Mouse (Mus musculus) embryo, embryonic 11 days (tissue): Measurements from ENCODE around the gene Zfp658.

Source experiments
- DNase-seq: peaks from one replicate; pipeline ENCODE4 v3.0.0-alpha.2; 2015

Gene Zfp658

DNA sequence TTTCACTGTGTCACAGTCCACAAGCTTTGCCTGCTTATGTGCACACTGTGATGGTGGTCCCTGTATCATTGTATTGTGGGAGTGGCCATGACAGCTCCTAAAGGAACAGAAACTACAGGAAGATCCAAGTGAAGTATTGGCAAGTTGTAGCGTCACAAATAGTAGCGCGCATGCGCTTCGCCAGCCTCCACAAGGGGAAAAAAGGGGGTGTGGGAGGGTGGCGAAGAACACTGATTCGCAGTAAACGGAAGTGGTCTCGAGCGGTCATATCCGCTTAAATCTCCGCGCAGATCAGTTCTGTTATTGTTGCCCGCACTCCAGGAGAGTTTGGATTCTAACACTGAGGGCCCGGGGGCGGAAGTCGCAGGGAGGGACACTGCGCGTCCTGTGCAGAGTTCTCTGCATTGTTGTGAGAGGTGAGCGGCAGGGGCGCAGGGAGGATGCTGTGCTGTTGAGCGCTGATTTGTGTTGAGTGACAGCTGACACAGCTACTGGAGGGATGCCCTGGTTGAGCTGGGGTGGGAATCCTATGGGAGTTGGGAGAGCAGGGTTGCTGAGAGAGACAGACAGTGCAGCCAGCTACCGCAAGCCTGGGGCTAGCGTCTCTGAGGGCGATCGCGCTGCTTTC, at the start of gene Zfp658:
TSS of gene Zfp658 (plus strand) at position 251 of the 628 bp plus-strand sequence.
- DNase-seq: peak; percentile 94

- no peak for DNase-seq
Observed at GRCm38 (mm10) chr7:43512519-43512918, 49.5 kb upstream of the Zfp658 start.

GRCm38 (mm10) chr7:43515076-43515475, 47.0 kb upstream of the Zfp658 start:
- no peak for DNase-seq

DNA sequence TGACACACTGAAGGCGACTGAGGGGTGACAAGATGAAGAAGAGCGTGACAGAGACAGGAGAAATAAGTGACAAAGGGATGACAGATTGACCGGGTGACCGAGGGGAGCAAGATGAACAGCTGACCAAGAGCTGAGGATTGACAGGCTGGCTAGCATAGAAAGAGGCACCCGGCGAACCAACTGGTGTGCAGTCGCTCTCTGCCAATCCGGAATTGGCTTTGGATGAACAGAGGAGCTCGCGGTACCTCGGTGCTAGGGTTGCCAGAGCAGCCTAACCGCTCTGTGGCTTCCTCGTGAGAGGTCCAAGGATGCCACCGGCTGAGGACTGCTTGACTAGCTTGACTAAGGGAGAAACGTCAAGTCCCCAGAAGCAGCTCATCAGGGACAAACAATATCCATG, 43.7 kb upstream of the Zfp658 start:
- no peak for DNase-seq

DNA sequence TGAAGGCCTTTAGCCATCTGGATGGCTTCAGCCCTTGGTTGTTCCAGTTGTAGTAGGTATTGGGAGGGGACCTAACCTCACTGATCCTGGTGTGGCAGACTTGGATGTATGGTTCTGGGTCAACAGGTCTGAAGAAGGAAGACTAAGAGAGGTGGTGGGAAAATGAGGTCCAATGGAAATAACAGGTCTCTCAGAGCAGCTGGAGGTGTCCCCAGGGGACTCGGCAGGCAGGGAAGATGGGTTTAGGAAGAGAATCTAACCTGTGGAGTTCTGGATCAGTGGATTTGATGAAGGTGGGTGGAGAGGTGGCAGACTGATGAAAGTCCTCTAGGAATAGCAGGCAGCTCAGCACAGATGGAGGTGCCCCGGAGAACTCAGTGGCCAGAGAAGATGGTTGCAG, 39.3 kb upstream of the Zfp658 start:
- DNase-seq: no peak

DNA sequence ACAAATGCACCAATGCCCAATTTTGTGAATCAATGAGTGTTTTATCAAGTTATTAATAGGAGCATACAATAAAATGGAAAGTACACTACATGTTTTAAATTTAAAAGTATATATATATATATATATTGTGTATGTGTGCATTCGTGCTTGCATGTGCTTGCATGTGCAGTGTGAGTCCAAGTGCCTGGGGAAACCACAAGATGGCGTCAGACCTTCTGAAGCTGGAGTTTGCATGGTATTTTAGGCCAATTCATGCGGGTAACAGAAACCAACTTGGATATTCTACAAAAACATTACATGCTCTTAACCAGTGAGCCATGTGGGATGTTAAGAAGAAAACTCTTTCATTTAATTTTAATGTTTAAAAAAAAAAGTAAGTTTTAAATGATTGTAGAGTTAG, 36.7 kb upstream of the Zfp658 start:
- no peak for DNase-seq

GRCm38 (mm10) chr7:43530216-43530785, 31.8 kb upstream of the Zfp658 start:
- no peak for DNase-seq

GRCm38 (mm10) chr7:43532936-43533505, 29.0 kb upstream of the Zfp658 start:
- no peak for DNase-seq

DNA sequence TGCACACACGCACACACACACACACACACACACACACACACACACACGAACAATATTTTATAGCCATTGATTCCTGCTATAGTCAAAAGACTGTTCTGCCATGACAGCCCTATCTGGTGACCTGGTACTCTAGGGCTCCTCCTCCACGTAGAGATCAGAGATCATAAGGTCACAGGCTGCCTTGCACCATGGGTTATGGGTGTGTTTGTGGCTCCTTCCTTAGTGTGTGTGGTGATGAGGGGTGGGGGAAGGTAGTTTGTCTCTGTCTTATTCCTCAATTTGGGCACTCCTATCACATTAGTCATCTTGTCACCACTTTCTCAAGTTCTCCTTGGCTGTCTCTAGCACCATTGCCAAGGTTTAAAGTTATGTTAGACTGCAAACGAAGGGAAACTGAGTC, 23.5 kb upstream of the Zfp658 start:
- DNase-seq: no peak

- DNase-seq: no peak
Observed at GRCm38 (mm10) chr7:43544225-43544977, 17.7 kb upstream of the Zfp658 start, which contains the start of gene Cd33. Gene Cd33, minus strand, starts transcription at chr7:43544428.

DNA sequence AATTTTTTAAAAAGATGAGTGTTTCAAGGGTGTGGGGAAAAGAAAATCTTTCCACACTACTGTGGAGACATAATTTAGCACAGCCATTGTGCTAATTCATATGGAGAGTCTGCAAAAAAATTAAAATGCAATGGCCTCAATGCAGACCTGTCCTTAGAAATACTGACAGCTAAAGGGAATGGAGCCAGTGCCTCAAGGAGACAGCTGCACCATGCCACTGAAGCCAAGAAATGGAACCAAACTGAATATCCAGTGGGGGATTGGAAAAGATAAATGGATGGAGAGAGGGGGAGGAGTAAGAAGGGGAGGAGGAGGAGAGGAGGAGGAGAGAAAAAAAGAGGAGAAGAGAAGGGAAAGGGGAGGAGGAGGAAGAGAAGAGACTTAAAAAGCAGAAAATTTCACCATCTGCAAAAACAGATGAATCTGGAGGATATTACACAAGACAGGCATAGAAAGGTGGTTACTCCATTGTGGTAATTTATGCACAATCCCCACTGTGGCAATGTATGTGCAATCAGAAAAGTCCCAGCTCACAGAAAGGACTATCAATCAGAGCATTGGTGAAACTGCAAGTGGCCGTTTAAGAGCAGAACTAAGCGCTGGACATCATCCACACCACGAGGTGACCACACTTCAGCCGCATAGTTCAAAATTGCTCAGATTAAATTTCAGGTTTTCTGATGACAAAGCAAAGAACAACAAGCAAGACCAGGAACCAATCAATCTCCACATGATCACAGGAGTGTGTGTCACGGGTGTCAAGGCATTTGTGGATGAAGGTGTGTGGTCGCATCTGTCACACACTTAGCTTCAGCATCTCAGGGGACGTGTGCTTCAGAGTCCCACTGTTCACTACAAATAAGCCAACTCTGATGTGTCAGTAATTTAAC, 16.2 kb upstream of the Zfp658 start:
- DNase-seq: no peak

DNA sequence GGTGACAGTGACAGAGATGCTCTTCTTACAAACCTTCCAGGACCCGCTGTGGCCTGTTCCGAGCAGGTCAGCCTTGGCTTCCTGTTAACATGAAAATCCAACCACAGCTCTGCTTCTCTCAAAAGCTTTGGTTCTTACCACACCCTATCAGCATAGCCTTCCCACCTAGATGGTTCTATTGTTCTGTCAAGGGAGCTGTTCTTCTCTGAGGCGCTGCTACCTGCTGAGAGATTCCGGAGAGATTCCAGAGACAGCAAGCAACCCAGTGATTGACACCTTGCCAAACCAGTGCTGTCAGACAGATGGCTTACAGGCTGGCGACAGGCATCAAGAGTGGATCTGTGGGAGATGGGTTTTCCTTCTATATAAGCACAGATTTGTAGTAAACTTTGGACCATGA, 14.4 kb upstream of the Zfp658 start:
- no peak for DNase-seq

DNA sequence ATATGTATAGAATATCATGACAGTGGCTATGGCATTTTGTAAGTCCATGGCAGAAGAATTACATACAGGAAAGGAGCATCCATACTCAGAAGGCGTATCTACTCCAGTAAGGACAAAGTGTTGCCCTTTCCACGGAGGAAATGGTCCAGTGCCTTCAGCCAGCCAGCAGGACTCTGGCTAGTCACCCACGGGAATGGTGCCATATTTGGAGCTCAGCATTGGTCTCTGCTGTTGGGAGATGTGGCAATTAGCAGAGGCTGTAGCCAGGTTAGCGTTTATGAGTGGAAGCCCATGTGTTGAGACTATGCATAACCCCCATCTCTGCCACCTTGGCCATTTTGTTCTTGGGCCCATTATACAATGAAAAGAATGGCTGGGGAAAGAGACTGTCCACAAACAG, 13.8 kb upstream of the Zfp658 start:
- DNase-seq: no peak

DNA sequence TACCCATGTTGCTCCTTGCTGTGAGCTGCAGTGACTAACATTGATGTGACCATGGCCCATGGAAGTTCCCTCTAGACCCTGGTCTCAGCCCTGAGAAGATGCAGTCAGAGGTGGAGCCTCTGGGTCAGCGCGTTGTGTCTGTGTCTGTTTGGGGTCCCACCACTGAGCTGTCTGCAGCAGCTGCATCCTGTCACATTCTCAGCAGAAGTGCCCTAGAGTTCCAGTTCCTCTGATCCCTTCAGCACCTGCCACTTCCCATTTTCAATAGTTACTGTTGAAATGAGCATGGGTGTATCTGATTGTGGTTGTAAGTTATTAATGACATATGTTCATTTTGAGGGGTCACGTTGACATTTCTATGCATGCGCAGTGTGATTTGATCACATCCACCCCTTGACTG, 8.9 kb upstream of the Zfp658 start:
- DNase-seq: no peak

GRCm38 (mm10) chr7:43554550-43554949, 7.5 kb upstream of the Zfp658 start:
- peak; percentile 11 for DNase-seq

- no peak for DNase-seq
Observed at GRCm38 (mm10) chr7:43555351-43555750, 6.7 kb upstream of the Zfp658 start.

DNA sequence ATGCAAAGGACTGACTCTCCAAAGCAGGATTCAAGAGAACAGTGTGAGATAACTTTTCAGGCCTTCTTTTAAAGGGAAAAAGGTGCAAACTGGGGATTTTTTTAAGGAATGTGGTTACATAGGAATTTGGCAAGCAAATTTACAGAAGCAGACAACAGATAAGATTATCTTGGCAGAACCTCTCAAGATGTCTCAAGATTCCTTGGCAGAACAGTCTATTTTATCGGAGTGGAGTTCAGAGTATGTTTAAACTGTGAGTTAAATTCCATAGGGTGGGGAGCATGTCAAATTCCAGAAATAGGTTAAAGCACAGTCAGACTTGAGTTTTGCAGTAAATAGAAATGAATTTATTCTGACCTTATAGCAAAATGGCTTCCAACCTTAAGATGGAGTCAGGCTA, 5.2 kb upstream of the Zfp658 start:
- no peak for DNase-seq

DNA sequence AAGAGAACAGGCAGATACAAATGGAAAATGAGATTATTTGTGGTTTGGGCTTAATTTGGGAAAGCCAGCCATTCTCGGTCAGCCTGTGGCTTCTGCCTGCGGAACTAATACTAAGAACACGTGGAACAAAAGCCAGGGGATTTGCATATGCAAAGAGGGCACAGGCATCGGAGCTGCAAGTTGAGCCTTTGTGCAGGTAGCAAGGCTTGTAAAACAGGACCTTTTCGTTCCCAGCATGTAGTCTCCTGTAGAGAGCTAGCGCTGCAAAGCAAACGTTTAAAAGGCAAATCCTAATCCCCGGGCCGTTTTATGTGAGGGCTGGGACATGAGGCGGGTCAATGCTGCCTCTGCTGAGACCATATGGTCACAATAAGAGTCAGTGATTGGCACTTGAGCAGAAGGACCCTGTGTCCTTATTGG, 605 bp downstream of the Zfp658 start:
- DNase-seq: peak; percentile 52

DNA sequence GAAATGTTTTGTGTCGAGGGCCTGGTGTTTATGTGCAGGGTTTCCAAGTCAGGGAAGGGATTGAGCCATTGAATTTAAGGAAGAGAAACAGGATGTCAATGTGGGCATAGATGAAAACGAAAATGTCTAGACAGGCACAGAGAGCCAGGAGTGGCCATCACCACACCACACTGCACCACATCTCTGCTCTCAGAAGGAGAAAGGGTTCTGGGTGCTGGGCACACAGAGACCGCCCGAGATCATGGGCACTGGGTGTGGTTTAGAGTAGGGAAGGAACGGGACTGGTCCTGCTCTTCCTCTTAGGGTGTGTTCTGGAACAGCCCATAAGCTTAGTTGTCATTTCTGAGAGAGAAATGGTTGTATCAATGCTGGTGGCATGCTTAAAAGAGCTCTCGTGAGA, 1.2 kb downstream of the Zfp658 start:
- DNase-seq: no peak

- no peak for DNase-seq
Observed at GRCm38 (mm10) chr7:43571216-43571615, 9.2 kb downstream of the Zfp658 start.

GRCm38 (mm10) chr7:43579440-43580171, 17.6 kb downstream of the Zfp658 start, which contains the start of gene Zfp719:
Gene Zfp719, plus strand, starts transcription at chr7:43579610.
- peak; percentile 94 for DNase-seq

GRCm38 (mm10) chr7:43580526-43580925, 18.5 kb downstream of the Zfp658 start:
- DNase-seq: no peak
